Mouse (Mus musculus): ENCODE results near the gene Agl.

Agl gene

GRCm38 (mm10) chr3:116807811-116808506, at the start of gene Agl:
Gene Agl, minus strand, starts transcription at chr3:116808166.
- DNase-seq: peak; percentile 82 to 92

GRCm38 (mm10) chr3:116857611-116858010, 49.6 kb upstream of the Agl start:
- DNase-seq: no peak

- no peak for DNase-seq
These were observed 44.5 kb upstream of the Agl start for GRCm38 (mm10) chr3:116852421-116852820.

GRCm38 (mm10) chr3:116850376-116850775, 42.4 kb upstream of the Agl start:
- DNase-seq: no peak

GRCm38 (mm10) chr3:116848936-116849335, 41.0 kb upstream of the Agl start:
- no peak for DNase-seq

GRCm38 (mm10) chr3:116848099-116848498, 40.1 kb upstream of the Agl start:
- DNase-seq: no peak

- DNase-seq: no peak
These were observed 38.1 kb upstream of the Agl start for GRCm38 (mm10) chr3:116846084-116846483.

- no peak for DNase-seq
These were observed 37.1 kb upstream of the Agl start for GRCm38 (mm10) chr3:116844880-116845579.

- no peak for DNase-seq
These were observed 33.3 kb upstream of the Agl start for GRCm38 (mm10) chr3:116841311-116841710.

GRCm38 (mm10) chr3:116836681-116837475, 28.9 kb upstream of the Agl start:
- DNase-seq: no peak

- peak; percentile 84 to 89 for DNase-seq
These were observed 28.1 kb upstream of the Agl start for GRCm38 (mm10) chr3:116835770-116836680.

GRCm38 (mm10) chr3:116835350-116835749, 27.4 kb upstream of the Agl start:
- DNase-seq: no peak

- DNase-seq: no peak
These were observed 26.3 kb upstream of the Agl start for GRCm38 (mm10) chr3:116834241-116834640.

- no peak for DNase-seq
These were observed 25.5 kb upstream of the Agl start for GRCm38 (mm10) chr3:116833491-116833890.

- no peak for DNase-seq
These were observed 24.8 kb upstream of the Agl start for GRCm38 (mm10) chr3:116832526-116833310.

GRCm38 (mm10) chr3:116831324-116831723, 23.4 kb upstream of the Agl start:
- no peak for DNase-seq

- DNase-seq: no peak
These were observed 21.4 kb upstream of the Agl start for GRCm38 (mm10) chr3:116829274-116829920.

GRCm38 (mm10) chr3:116826471-116827215, 18.7 kb upstream of the Agl start:
- no peak for DNase-seq

GRCm38 (mm10) chr3:116817231-116817630, 9.3 kb upstream of the Agl start:
- DNase-seq: no peak

- DNase-seq: no peak
These were observed 8.8 kb upstream of the Agl start for GRCm38 (mm10) chr3:116816674-116817215.

Data from cerebellum, postnatal 36 days (tissue).